Mouse (Mus musculus): Measurements from ENCODE around the gene Znfx1. TPM values are rescaled to one million over a fixed set of nuclear protein-coding genes. Genes with fewer than 3 reads are reported as not detected.
A peak's percentile ranks its signal among the peaks of the same experiment; 100 is the strongest.

Gene Znfx1
- 10 to 100 TPM; 31.2 to 36.5 TPM for total RNA-seq (2021)
- long read RNA-seq, experiment 1, partial matches to known transcripts: 2 of 8 reads
- long read RNA-seq, experiment 1, other reads (novel, unspliced or antisense): 6 of 8 reads
- long read RNA-seq, experiment 2, full-length matches to known transcripts: 2 of 7 reads
- long read RNA-seq, experiment 2, partial matches to known transcripts: 3 of 7 reads
- long read RNA-seq, experiment 2, other reads (novel, unspliced or antisense): 2 of 7 reads

GRCm38 (mm10) chr2:167062965-167063880, at the start of gene Znfx1:
Gene Znfx1, minus strand, starts transcription at chr2:167063015.
- peak; percentile 97 for DNase-seq

- no peak for DNase-seq
Observed at GRCm38 (mm10) chr2:167112259-167112658, 49.4 kb upstream of the Znfx1 start.

GRCm38 (mm10) chr2:167109506-167109905, 46.7 kb upstream of the Znfx1 start:
- no peak for DNase-seq

- no peak for DNase-seq
Observed at GRCm38 (mm10) chr2:167103546-167103945, 40.7 kb upstream of the Znfx1 start.

GRCm38 (mm10) chr2:167101743-167102441, 39.1 kb upstream of the Znfx1 start:
- peak; percentile 52 for DNase-seq

- no peak for DNase-seq
Observed at GRCm38 (mm10) chr2:167094688-167095087, 31.9 kb upstream of the Znfx1 start.

GRCm38 (mm10) chr2:167093171-167093900, 30.5 kb upstream of the Znfx1 start:
- DNase-seq: no peak

GRCm38 (mm10) chr2:167090271-167090670, 27.5 kb upstream of the Znfx1 start:
- no peak for DNase-seq

- DNase-seq: no peak
Observed at GRCm38 (mm10) chr2:167086836-167087235, 24.0 kb upstream of the Znfx1 start.

- DNase-seq: no peak
Observed at GRCm38 (mm10) chr2:167086092-167086491, 23.3 kb upstream of the Znfx1 start.

GRCm38 (mm10) chr2:167081639-167082038, 18.8 kb upstream of the Znfx1 start:
- no peak for DNase-seq

- DNase-seq: no peak
Observed at GRCm38 (mm10) chr2:167081135-167081534, 18.3 kb upstream of the Znfx1 start.

GRCm38 (mm10) chr2:167080387-167080786, 17.6 kb upstream of the Znfx1 start:
- no peak for DNase-seq

GRCm38 (mm10) chr2:167079535-167080257, 16.9 kb upstream of the Znfx1 start:
- DNase-seq: peak; percentile 40

- DNase-seq: no peak
Observed at GRCm38 (mm10) chr2:167078931-167079495, 16.2 kb upstream of the Znfx1 start.

- no peak for DNase-seq
Observed at GRCm38 (mm10) chr2:167078486-167078885, 15.7 kb upstream of the Znfx1 start.

- DNase-seq: no peak
Observed at GRCm38 (mm10) chr2:167077199-167077962, 14.6 kb upstream of the Znfx1 start.

- DNase-seq: no peak
Observed at GRCm38 (mm10) chr2:167076759-167077158, 13.9 kb upstream of the Znfx1 start.

GRCm38 (mm10) chr2:167076352-167076751, 13.5 kb upstream of the Znfx1 start:
- no peak for DNase-seq

- DNase-seq: no peak
Observed at GRCm38 (mm10) chr2:167074587-167074986, 11.8 kb upstream of the Znfx1 start.
